Comparison of ENCODE assay signal across 8 mouse cellular contexts in genomic region chr16:89991701-89992152, GRCm38 (mm10).
DNase-seq lines count a peak whose midpoint lies in the region; ATAC-seq lines count a peak whose summit lies in the region.

No protein-coding gene starts in this region.

- H3K4me2 ChIP-seq in midbrain, embryonic 11.5 days: no peak overlapping the region
- no peak overlapping the region for H3K4me2 ChIP-seq in midbrain, embryonic 16.5 days (ENCODE audit: low read length)
- H3K4me2 ChIP-seq in stomach, embryonic 14.5 days (replicated peaks; ENCODE audit: low read depth, low read length): no peak overlapping the region

- peaks cover 6% of the 10 kb centered on the region; the same call in 1 of the 2 replicates for H3K9me3 ChIP-seq in midbrain, embryonic 11.5 days (ENCODE audit: control insufficient read depth, low read length)
- peaks cover 2% of the 10 kb centered on the region; the same call in 1 of the 2 replicates for H3K9me3 ChIP-seq in midbrain, embryonic 16.5 days (replicated peaks; ENCODE audit: control insufficient read depth, low read length, poor library complexity, severe bottlenecking)
- H3K9me3 ChIP-seq in stomach, embryonic 14.5 days (ENCODE audit: control insufficient read depth, low read depth, low read length): no peaks in the 10 kb centered on the region

- DNase-seq in midbrain, embryonic 11.5 days (ENCODE audit: low spot score, missing footprints): peak; percentile 14
- DNase-seq in gastrocnemius, adult 8-10 months (ENCODE audit: low spot score in 2 of 2): peak; percentile 8 to 50
- peak; percentile 43 to 58 for DNase-seq in kidney, postnatal 4 days
- DNase-seq in ovary, postnatal 10 days (ENCODE audit: low spot score): no peak
- no peak for DNase-seq in frontal cortex, postnatal 25 days (ENCODE audit: low spot score in 2 of 2)

- H3K4me1 ChIP-seq in midbrain, embryonic 11.5 days (ENCODE audit: control insufficient read depth, insufficient read depth, low read length): no peaks in the 10 kb centered on the region
- H3K4me1 ChIP-seq in midbrain, embryonic 16.5 days (ENCODE audit: control insufficient read depth, insufficient read depth, low read length): peaks cover 6% of the 10 kb centered on the region; the same call in 1 of the 2 replicates
- H3K4me1 ChIP-seq in stomach, embryonic 14.5 days (ENCODE audit: control insufficient read depth, insufficient read depth, low read length): 0 out of 2 replicates have a peak, but pooled peaks cover 10% of the 10 kb centered on the region

- no peak for ATAC-seq in midbrain, embryonic 11.5 days (ENCODE audit: low FRiP score)
- no peak for ATAC-seq in midbrain, embryonic 16.5 days
- peak; percentile 56; the same call in 1 of the 2 replicates for ATAC-seq in stomach, embryonic 14.5 days (ENCODE audit: insufficient number of reproducible peaks, insufficient read depth, low FRiP score, low read depth)
- ATAC-seq in granulocyte monocyte progenitor cell, adult 5-6 weeks (replicated peaks; ENCODE audit: poor library complexity, severe bottlenecking): no peak

- no peak overlapping the region for H3K27ac ChIP-seq in midbrain, embryonic 11.5 days (ENCODE audit: low read depth, low read length)
- H3K27ac ChIP-seq in midbrain, embryonic 16.5 days (ENCODE audit: low read length): no peak overlapping the region
- H3K27ac ChIP-seq in stomach, embryonic 14.5 days (ENCODE audit: low read length): peak overlapping the region; percentile 58; the same call in 1 of the 2 replicates

- no peak overlapping the region for H3K4me3 ChIP-seq in midbrain, embryonic 11.5 days (ENCODE audit: low read depth, low read length)
- H3K4me3 ChIP-seq in midbrain, embryonic 16.5 days (ENCODE audit: low read depth, low read length): no peak overlapping the region
- H3K4me3 ChIP-seq in stomach, embryonic 14.5 days (ENCODE audit: low read depth, low read length): no peak overlapping the region

- no peaks in the 10 kb centered on the region for H3K36me3 ChIP-seq in midbrain, embryonic 11.5 days (ENCODE audit: control insufficient read depth, insufficient read depth, low read length)
- peaks cover 4% of the 10 kb centered on the region; the same call in 1 of the 2 replicates for H3K36me3 ChIP-seq in midbrain, embryonic 16.5 days (ENCODE audit: control insufficient read depth, insufficient read depth, low read length)
- H3K36me3 ChIP-seq in stomach, embryonic 14.5 days (ENCODE audit: control insufficient read depth, insufficient read depth, low read length): no peaks in the 10 kb centered on the region; the same call in 1 of the 2 replicates

- no peak overlapping the region for H3K9ac ChIP-seq in midbrain, embryonic 11.5 days (ENCODE audit: low read length)
- H3K9ac ChIP-seq in midbrain, embryonic 16.5 days (ENCODE audit: low read depth, low read length): no peak overlapping the region
- no peak overlapping the region for H3K9ac ChIP-seq in stomach, embryonic 14.5 days (replicated peaks; ENCODE audit: low read depth, low read length)

- 80% methylated on average over 12 of the region's 12 CpGs for WGBS in midbrain, embryonic 11.5 days
- 80% methylated on average over 12 of the region's 12 CpGs for WGBS in midbrain, embryonic 16.5 days
- WGBS in stomach, embryonic 14.5 days: 63% methylated on average over 12 of the region's 12 CpGs

- no peaks in the 10 kb centered on the region for H3K27me3 ChIP-seq in midbrain, embryonic 11.5 days (ENCODE audit: control insufficient read depth, insufficient read depth, low read length)
- no peaks in the 10 kb centered on the region for H3K27me3 ChIP-seq in midbrain, embryonic 16.5 days (ENCODE audit: control insufficient read depth, insufficient read depth, low read depth, low read length)
- H3K27me3 ChIP-seq in stomach, embryonic 14.5 days (ENCODE audit: control insufficient read depth, insufficient read depth, low read length): no peaks in the 10 kb centered on the region

Comparison
In these comparisons a context has a peak if more than half of its experiments do, and no peak if none do; other contexts are left out.
1. DNase-seq: peak in midbrain, embryonic 11.5 days (single experiment), gastrocnemius, adult 8-10 months (2 of 2) and kidney, postnatal 4 days (2 of 2); none in ovary, postnatal 10 days (single experiment) and frontal cortex, postnatal 25 days (0 of 2).